Mouse (Mus musculus) left cerebral cortex, adult 2 months (tissue): ENCODE measurements around the gene Gpc3. TPM values are rescaled to one million over a fixed set of nuclear protein-coding genes. Genes with fewer than 3 reads are reported as not detected.
"Not testable (repeated sequence)": the region's sequence is repeated elsewhere in the genome, so short reads cannot be mapped to it uniquely, and the experiment has no call there.

Experiments
- DNase-seq, 2 experiments: peaks; one replicate each; pipeline ENCODE4 v3.0.0; 2021 to 2022; ENCODE audit warnings: low spot score in 2 of 2, mixed read lengths in 1 of 2; ENCODE audit errors: extremely low spot score in 1 of 2
- H3K27ac ChIP-seq: fragments of 200-600 bp; 2 replicates; pipeline ENCODE4 v1.8.1; 2022
- H3K4me3 ChIP-seq: fragments of 200-600 bp; 2 replicates; pipeline ENCODE4 v1.8.1; 2022
- CTCF ChIP-seq: fragments of 200-600 bp; IDR thresholded peaks from 2 replicates; pipeline ENCODE4 v1.8.1; 2022; ENCODE audit warnings: antibody characterized with exemption, mild to moderate bottlenecking, moderate library complexity
- intact Hi-C: fragments of 180-260 bp; cut with DNase I; formaldehyde crosslinking; loops from one replicate; pipeline ENCODE4 v1.15.1; 2025
- total RNA-seq, 2 experiments: library from RNA; stranded (reverse); gene quantifications; 2 replicates each; pipeline ENCODE4 v1.2.3; 2021

The Gpc3 gene
- total RNA-seq, 2 experiments from 2014 or later: 5.9 to 6.6 TPM

- Histone ChIP-seq H3K27ac (no peak overlapping the region), H3K4me3 (peak overlapping the region; percentile 11; the same call in 1 of the 2 replicates)
- intact Hi-C loops: loop anchor here (1.0 to 10.0 kb wide), 8 partner anchors 208 to 973 kb away; no protein-coding TSS in a partner anchor
- no peak for DNase-seq
- TF ChIP-seq CTCF: peak; percentile 64
Measured at GRCm38 (mm10) chrX:52369938-52370758, 243.6 kb downstream of the Gpc3 start.

GRCm38 (mm10) chrX:52369304-52369937 is 244.3 kb downstream of the Gpc3 start:
- no peak for TF ChIP-seq CTCF
- Histone ChIP-seq H3K27ac (no peak overlapping the region), H3K4me3 (no peak overlapping the region)
- intact Hi-C loops: loop anchor here (5.0 kb wide), 2 partner anchors 207 to 472 kb away; no protein-coding TSS in a partner anchor
- DNase-seq: no peak

GRCm38 (mm10) chrX:52366826-52367225 is 246.9 kb downstream of the Gpc3 start:
- Histone ChIP-seq H3K4me3 (no peak overlapping the region), H3K27ac (no peak overlapping the region)
- DNase-seq: no peak
- TF ChIP-seq CTCF: no peak
- intact Hi-C loops: loop anchor here (5.0 kb wide), 2 partner anchors 205 to 470 kb away; no protein-coding TSS in a partner anchor

GRCm38 (mm10) chrX:52365790-52366189 is 248.0 kb downstream of the Gpc3 start:
- no peak for TF ChIP-seq CTCF
- H3K27ac ChIP-seq: no peak overlapping the region
- no peak overlapping the region for H3K4me3 ChIP-seq
- DNase-seq: no peak
- intact Hi-C loops: loop anchor here (5.0 kb wide), 2 partner anchors 203 to 468 kb away; no protein-coding TSS in a partner anchor

- Histone ChIP-seq H3K27ac (no peak overlapping the region), H3K4me3 (no peak overlapping the region)
- no peak for DNase-seq
- intact Hi-C loops: no loop called here
- no peak for TF ChIP-seq CTCF
Measured at GRCm38 (mm10) chrX:52362241-52363011, 251.3 kb downstream of the Gpc3 start.

GRCm38 (mm10) chrX:52352981-52353380 is 260.8 kb downstream of the Gpc3 start:
- Histone ChIP-seq H3K27ac (no peak overlapping the region), H3K4me3 (no peak overlapping the region)
- no peak for DNase-seq
- intact Hi-C loops: no loop called here
- no peak for TF ChIP-seq CTCF

GRCm38 (mm10) chrX:52350631-52351030 is 263.1 kb downstream of the Gpc3 start:
- H3K27ac ChIP-seq, DNase-seq, H3K4me3 ChIP-seq, intact Hi-C loops: not testable (repeated sequence)

- intact Hi-C loops: no loop called here
- no peak overlapping the region for H3K27ac ChIP-seq
- H3K4me3 ChIP-seq: no peak overlapping the region
- TF ChIP-seq CTCF: no peak
- no peak for DNase-seq
Measured at GRCm38 (mm10) chrX:52348773-52349172, 265.0 kb downstream of the Gpc3 start.

GRCm38 (mm10) chrX:52344018-52344417 is 269.7 kb downstream of the Gpc3 start:
- no peak for TF ChIP-seq CTCF
- intact Hi-C loops: no loop called here
- Histone ChIP-seq H3K4me3 (no peak overlapping the region), H3K27ac (no peak overlapping the region)
- no peak for DNase-seq

- Histone ChIP-seq H3K27ac (no peak overlapping the region), H3K4me3 (no peak overlapping the region)
- TF ChIP-seq CTCF: no peak
- intact Hi-C loops: no loop called here
- DNase-seq: no peak
Measured at GRCm38 (mm10) chrX:52340251-52340650, 273.5 kb downstream of the Gpc3 start.

- DNase-seq: no peak
- H3K27ac ChIP-seq: no peak overlapping the region
- no peak for TF ChIP-seq CTCF
- intact Hi-C loops: no loop called here
- no peak overlapping the region for H3K4me3 ChIP-seq
Measured at GRCm38 (mm10) chrX:52321791-52322190, 292.0 kb downstream of the Gpc3 start.

- intact Hi-C loops: no loop called here
- no peak for DNase-seq
- TF ChIP-seq CTCF: no peak
- no peak overlapping the region for H3K27ac ChIP-seq
- H3K4me3 ChIP-seq: no peak overlapping the region
Measured at GRCm38 (mm10) chrX:52320653-52321052, 293.1 kb downstream of the Gpc3 start.
